Mouse (Mus musculus) neural tube, embryonic 12.5 days (tissue): Measurements from ENCODE around the gene Znrf2. TPM values are rescaled to one million over a fixed set of nuclear protein-coding genes. Genes with fewer than 3 reads are reported as not detected.

Experiments
- ATAC-seq: fragments of 200-750 bp; cut with Nextera tagmentation; 2 replicates; pipeline ENCODE4 v1.8.0; 2017; ENCODE audit warnings: low read depth, mild to moderate bottlenecking, moderate TSS enrichment, moderate library complexity; ENCODE audit not compliant: low FRiP score
- H3K27ac ChIP-seq: fragments of 300-500 bp; sonication (generic); 2 replicates; pipeline ENCODE4 v1.5.1; 2016
- H3K27me3 ChIP-seq: fragments of 300-500 bp; sonication (generic); replicated peaks from 2 replicates; pipeline ENCODE4 v1.6.1; 2016; ENCODE audit warnings: mild to moderate bottlenecking
- H3K36me3 ChIP-seq: fragments of 300-500 bp; sonication (generic); 2 replicates; pipeline ENCODE4 v1.6.1; 2016; ENCODE audit warnings: mild to moderate bottlenecking
- H3K4me1 ChIP-seq: fragments of 300-500 bp; sonication (generic); 2 replicates; pipeline ENCODE4 v1.6.1; 2016
- H3K4me2 ChIP-seq: fragments of 300-500 bp; sonication (generic); replicated peaks from 2 replicates; pipeline ENCODE4 v1.6.1; 2016; ENCODE audit warnings: mild to moderate bottlenecking
- H3K4me3 ChIP-seq: fragments of 300-500 bp; sonication (generic); 2 replicates; pipeline ENCODE4 v1.5.1; 2016
- H3K9ac ChIP-seq: fragments of 300-500 bp; sonication (generic); 2 replicates; pipeline ENCODE4 v1.6.1; 2016; ENCODE audit warnings: mild to moderate bottlenecking
- H3K9me3 ChIP-seq: fragments of 300-500 bp; sonication (generic); 2 replicates; pipeline ENCODE4 v1.6.1; 2016; ENCODE audit warnings: mild to moderate bottlenecking
- WGBS: fragments of 180-500 bp; shearing (Covaris S2); methylation state at CpG from one replicate; pipeline ENCODE4 v1.1.7; 2016; 5-methylcytosine and 5-hydroxymethylcytosine counted together
- polyA plus RNA-seq: library from polyadenylated mRNA; unstranded; fragments of >200 nt; fragmentation: Nextera tagmentation; extraction: Ambion mirVana; gene quantifications from 2 replicates; pipeline ENCODE4 v1.2.1, GENCODE M21; 2016

The Znrf2 gene
- polyA plus RNA-seq, 1 experiment from 2014 or later = 4.4 TPM

GRCm38 (mm10) chr6:54860180-54860579, 43.5 kb downstream of the Znrf2 start:
- H3K4me1 ChIP-seq = no peaks in the 10 kb centered on the region
- no peak overlapping the region for H3K4me2 ChIP-seq
- H3K27ac ChIP-seq = no peak overlapping the region
- H3K9ac ChIP-seq = no peak overlapping the region
- ATAC-seq = no peak
- no peak overlapping the region for H3K4me3 ChIP-seq
- H3K27me3 ChIP-seq = no peaks in the 10 kb centered on the region
- H3K36me3 ChIP-seq = no peaks in the 10 kb centered on the region
- H3K9me3 ChIP-seq = no peaks in the 10 kb centered on the region

DNA sequence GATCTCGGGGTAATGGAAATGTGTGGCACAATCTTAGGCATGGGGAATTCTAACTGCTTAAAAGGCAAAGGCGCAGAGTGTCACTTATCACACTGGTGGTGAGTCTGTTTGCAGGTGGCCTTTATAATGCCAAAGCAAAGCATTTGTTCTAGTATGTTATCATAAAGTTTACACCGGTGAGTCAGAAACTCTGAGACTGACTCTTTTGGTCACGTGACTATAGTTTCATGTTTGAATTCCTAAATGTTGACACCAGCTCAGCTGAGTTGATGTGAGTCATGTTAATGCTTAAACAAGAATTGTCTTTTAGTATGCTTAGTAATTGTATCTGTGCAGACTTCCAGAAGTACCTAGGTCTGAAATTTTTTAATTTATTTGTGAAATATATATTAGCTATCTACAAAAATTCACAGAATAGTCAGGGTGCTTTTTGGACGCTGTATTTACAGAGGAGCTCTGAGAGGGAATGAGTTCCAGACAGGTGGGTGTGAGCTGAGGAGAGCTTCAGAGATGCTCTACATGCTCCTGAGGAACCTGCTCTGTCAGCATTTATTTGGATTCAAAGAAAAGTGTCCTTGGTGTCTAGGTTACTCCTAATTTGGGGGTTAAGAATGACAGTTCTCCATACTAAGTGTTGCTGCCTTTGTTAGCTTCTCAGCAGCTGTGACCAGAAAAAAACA, 50.2 kb downstream of the Znrf2 start:
- H3K27me3 ChIP-seq = no peaks in the 10 kb centered on the region
- no peaks in the 10 kb centered on the region for H3K4me1 ChIP-seq
- no peaks in the 10 kb centered on the region for H3K9me3 ChIP-seq
- no peaks in the 10 kb centered on the region for H3K36me3 ChIP-seq
- WGBS = 86% methylated on average over 5 of the region's 5 CpGs
- no peak overlapping the region for H3K9ac ChIP-seq
- H3K27ac ChIP-seq = no peak overlapping the region
- no peak overlapping the region for H3K4me3 ChIP-seq
- H3K4me2 ChIP-seq = no peak overlapping the region
- no peak for ATAC-seq

DNA sequence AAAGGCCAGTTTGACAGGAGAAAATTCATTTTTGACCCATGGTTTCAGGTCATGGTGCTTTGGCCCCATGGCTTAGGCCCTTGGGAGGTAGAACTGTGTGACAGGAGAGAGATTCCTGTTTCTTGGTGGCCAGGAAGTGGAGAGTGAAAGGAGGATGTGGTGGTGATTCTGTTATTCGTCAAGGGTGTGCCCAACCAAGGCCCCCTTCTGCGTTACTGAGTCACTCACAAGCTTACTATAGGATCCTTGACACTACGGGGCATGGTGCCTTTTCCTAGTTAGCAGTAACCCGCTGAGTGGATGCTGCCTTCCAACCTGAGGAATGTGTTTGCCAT, 50.7 kb downstream of the Znrf2 start:
- Histone ChIP-seq H3K9me3 (no peaks in the 10 kb centered on the region), H3K27ac (no peak overlapping the region), H3K4me2 (no peak overlapping the region), H3K9ac (no peak overlapping the region), H3K4me3 (no peak overlapping the region), H3K36me3 (no peaks in the 10 kb centered on the region), H3K27me3 (no peaks in the 10 kb centered on the region), H3K4me1 (no peaks in the 10 kb centered on the region)
- 75% methylated on average over 4 of the region's 4 CpGs for WGBS
- ATAC-seq = no peak

DNA sequence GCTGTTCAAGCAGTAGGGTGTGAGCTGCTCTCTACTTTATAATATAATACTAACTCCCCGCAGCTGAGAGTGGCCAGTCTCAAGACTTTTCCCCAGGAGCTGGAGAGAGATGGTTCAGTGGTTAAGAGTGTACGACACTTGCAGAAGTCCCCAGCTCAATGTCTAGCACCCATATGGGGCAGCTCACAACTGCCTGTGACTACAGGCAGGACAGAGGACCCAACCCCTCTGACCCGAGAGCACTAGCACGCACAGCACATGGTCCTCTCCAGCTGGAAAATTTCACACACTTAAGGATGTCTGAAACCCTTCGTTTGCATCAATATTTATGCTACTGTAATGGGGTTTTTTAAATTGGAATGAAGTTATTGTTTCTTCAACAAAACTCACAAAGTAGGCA, 56.3 kb downstream of the Znrf2 start:
- H3K4me1 ChIP-seq = no peaks in the 10 kb centered on the region
- H3K4me2 ChIP-seq = no peak overlapping the region
- no peak for ATAC-seq
- no peak overlapping the region for H3K4me3 ChIP-seq
- no peaks in the 10 kb centered on the region for H3K36me3 ChIP-seq
- H3K9me3 ChIP-seq = no peaks in the 10 kb centered on the region
- no peak overlapping the region for H3K9ac ChIP-seq
- H3K27ac ChIP-seq = no peak overlapping the region
- WGBS = 89% methylated on average over 5 of the region's 5 CpGs
- no peaks in the 10 kb centered on the region for H3K27me3 ChIP-seq

GRCm38 (mm10) chr6:54876782-54877181, 60.1 kb downstream of the Znrf2 start:
- H3K36me3 ChIP-seq = no peaks in the 10 kb centered on the region
- no peaks in the 10 kb centered on the region for H3K4me1 ChIP-seq
- H3K9me3 ChIP-seq = no peaks in the 10 kb centered on the region
- no peak overlapping the region for H3K4me2 ChIP-seq
- no peak overlapping the region for H3K27ac ChIP-seq
- no peak overlapping the region for H3K4me3 ChIP-seq
- H3K27me3 ChIP-seq = no peaks in the 10 kb centered on the region
- 46% methylated on average over 5 of the region's 5 CpGs for WGBS
- H3K9ac ChIP-seq = no peak overlapping the region
- no peak for ATAC-seq

GRCm38 (mm10) chr6:54877651-54878050, 60.9 kb downstream of the Znrf2 start:
- ATAC-seq = no peak
- WGBS = 95% methylated on average over 3 of the region's 3 CpGs
- no peak overlapping the region for H3K4me3 ChIP-seq

GRCm38 (mm10) chr6:54878546-54878945, 61.8 kb downstream of the Znrf2 start:
- Histone ChIP-seq H3K9ac (no peak overlapping the region), H3K27me3 (no peaks in the 10 kb centered on the region), H3K9me3 (no peaks in the 10 kb centered on the region), H3K4me2 (no peak overlapping the region), H3K4me3 (no peak overlapping the region), H3K36me3 (no peaks in the 10 kb centered on the region), H3K27ac (no peak overlapping the region), H3K4me1 (no peaks in the 10 kb centered on the region)
- ATAC-seq = no peak

More at GRCm38 (mm10) chr6:54877651-54878050, 60.9 kb downstream of the Znrf2 start:
- no peak overlapping the region for H3K27ac ChIP-seq
- H3K4me2 ChIP-seq = no peak overlapping the region
- H3K4me1 ChIP-seq = no peaks in the 10 kb centered on the region
- H3K27me3 ChIP-seq = no peaks in the 10 kb centered on the region
- no peaks in the 10 kb centered on the region for H3K36me3 ChIP-seq
- H3K9me3 ChIP-seq = no peaks in the 10 kb centered on the region
- no peak overlapping the region for H3K9ac ChIP-seq

GRCm38 (mm10) chr6:54880086-54880485, 63.4 kb downstream of the Znrf2 start:
- no peak for ATAC-seq
- H3K27me3 ChIP-seq = no peaks in the 10 kb centered on the region
- H3K36me3 ChIP-seq = no peaks in the 10 kb centered on the region
- 91% methylated on average over 4 of the region's 4 CpGs for WGBS
- H3K4me2 ChIP-seq = no peak overlapping the region
- no peaks in the 10 kb centered on the region for H3K9me3 ChIP-seq
- no peak overlapping the region for H3K4me3 ChIP-seq
- no peak overlapping the region for H3K9ac ChIP-seq
- H3K27ac ChIP-seq = no peak overlapping the region
- H3K4me1 ChIP-seq = no peaks in the 10 kb centered on the region

DNA sequence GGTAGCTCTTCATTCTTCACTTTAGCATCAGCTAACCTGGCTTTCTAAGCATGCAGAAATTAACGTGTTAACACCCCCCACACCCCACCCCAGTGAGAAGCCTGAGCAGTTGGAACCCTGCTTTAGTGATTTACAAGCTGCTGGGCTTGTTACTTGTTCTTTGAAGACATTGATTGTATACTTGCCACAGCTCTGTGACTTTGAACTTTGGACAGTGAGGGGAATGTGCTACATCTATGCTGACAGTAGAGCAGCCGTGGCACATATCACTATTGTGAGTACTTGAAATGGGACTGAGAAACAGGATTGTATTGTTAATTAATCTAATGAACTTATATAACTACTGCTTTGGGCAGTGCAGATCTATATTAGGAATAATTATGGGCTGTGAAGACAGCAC, 66.7 kb downstream of the Znrf2 start:
- WGBS = 70% methylated on average over 2 of the region's 2 CpGs
- Histone ChIP-seq H3K4me3 (no peak overlapping the region), H3K9ac (no peak overlapping the region), H3K36me3 (no peaks in the 10 kb centered on the region), H3K27ac (no peak overlapping the region), H3K27me3 (no peaks in the 10 kb centered on the region), H3K4me2 (no peak overlapping the region), H3K9me3 (no peaks in the 10 kb centered on the region), H3K4me1 (no peaks in the 10 kb centered on the region)
- no peak for ATAC-seq

GRCm38 (mm10) chr6:54886195-54886594, 69.5 kb downstream of the Znrf2 start:
- no peak for ATAC-seq
- H3K27ac ChIP-seq = no peak overlapping the region
- H3K4me2 ChIP-seq = no peak overlapping the region
- H3K4me3 ChIP-seq = no peak overlapping the region
- WGBS = 71% methylated on average over 7 of the region's 7 CpGs
- no peaks in the 10 kb centered on the region for H3K4me1 ChIP-seq
- H3K36me3 ChIP-seq = no peaks in the 10 kb centered on the region
- no peaks in the 10 kb centered on the region for H3K9me3 ChIP-seq
- H3K9ac ChIP-seq = no peak overlapping the region
- no peaks in the 10 kb centered on the region for H3K27me3 ChIP-seq

GRCm38 (mm10) chr6:54890221-54890620, 73.5 kb downstream of the Znrf2 start:
- no peak overlapping the region for H3K27ac ChIP-seq
- ATAC-seq = no peak
- 68% methylated on average over 9 of the region's 9 CpGs for WGBS

GRCm38 (mm10) chr6:54891384-54891783, 74.7 kb downstream of the Znrf2 start:
- ATAC-seq = no peak
- no peaks in the 10 kb centered on the region for H3K36me3 ChIP-seq
- 95% methylated on average over 3 of the region's 3 CpGs for WGBS
- no peak overlapping the region for H3K4me2 ChIP-seq
- H3K4me3 ChIP-seq = no peak overlapping the region
- H3K27me3 ChIP-seq = no peaks in the 10 kb centered on the region
- H3K4me1 ChIP-seq = no peaks in the 10 kb centered on the region
- H3K27ac ChIP-seq = no peak overlapping the region
- no peaks in the 10 kb centered on the region for H3K9me3 ChIP-seq
- no peak overlapping the region for H3K9ac ChIP-seq

More at GRCm38 (mm10) chr6:54890221-54890620, 73.5 kb downstream of the Znrf2 start:
- Histone ChIP-seq H3K9me3 (no peaks in the 10 kb centered on the region), H3K9ac (no peak overlapping the region), H3K4me2 (no peak overlapping the region), H3K4me3 (no peak overlapping the region), H3K4me1 (no peaks in the 10 kb centered on the region), H3K36me3 (no peaks in the 10 kb centered on the region), H3K27me3 (no peaks in the 10 kb centered on the region)

GRCm38 (mm10) chr6:54900256-54900655, 83.5 kb downstream of the Znrf2 start:
- no peak overlapping the region for H3K4me3 ChIP-seq
- WGBS = 88% methylated on average over 2 of the region's 2 CpGs

More at GRCm38 (mm10) chr6:54900256-54900655, 83.5 kb downstream of the Znrf2 start:
- Histone ChIP-seq H3K27me3 (no peaks in the 10 kb centered on the region), H3K36me3 (no peaks in the 10 kb centered on the region), H3K9me3 (no peaks in the 10 kb centered on the region), H3K4me1 (no peaks in the 10 kb centered on the region), H3K27ac (no peak overlapping the region), H3K4me2 (no peak overlapping the region), H3K9ac (no peak overlapping the region)
- no peak for ATAC-seq
